Mouse (Mus musculus) CH12.LX (cell line): ENCODE measurements at regions not wholly inside any gene's neighbourhood (a gene's known extent, or its start where the extent isn't known, plus 50 kb on each side); places are given as distances from the start of the nearest gene placed in this dataset.

Experiments used
- DNase-seq: peaks from one replicate; pipeline ENCODE4 v3.0.0-alpha.2; 2013; ENCODE audit errors: extremely low read depth
- H3K27ac ChIP-seq: 2 replicates; pipeline ENCODE4 v1.5.1; 2012; ENCODE audit warnings: low read depth, mild to moderate bottlenecking, control low read depth, moderate library complexity; ENCODE audit not compliant: insufficient read depth
- H3K27me3 ChIP-seq: replicated peaks from 2 replicates; pipeline ENCODE3; 2012; ENCODE audit warnings: inconsistent platforms
- H3K36me3 ChIP-seq, 2 experiments: replicated peaks in 1 of 2; 2 replicates each; pipeline versions ENCODE3 to v1.6.1; 2012; ENCODE audit warnings: inconsistent platforms in 1 of 2, low read length in 1 of 2, mild to moderate bottlenecking in 1 of 2, mixed read lengths in 1 of 2, moderate library complexity in 1 of 2; ENCODE audit not compliant: control insufficient read depth in 1 of 2, insufficient read depth in 1 of 2
- H3K4me1 ChIP-seq, 2 experiments: 2 replicates each; pipeline ENCODE4 v1.6.1; 2012; ENCODE audit warnings: inconsistent platforms in 1 of 2, moderate library complexity in 1 of 2; ENCODE audit not compliant: insufficient read depth in 2 of 2, control insufficient read depth in 1 of 2
- H3K4me2 ChIP-seq: 2 replicates; pipeline ENCODE4 v1.6.1; 2012; ENCODE audit warnings: low read depth, mild to moderate bottlenecking, control low read depth; ENCODE audit not compliant: poor library complexity, insufficient read depth, severe bottlenecking
- H3K4me3 ChIP-seq, 3 experiments: fragments of 150-350 bp in 1 of 3; sonication (generic) in 1 of 3; replicated peaks in 1 of 3; 2 replicates each; pipeline versions ENCODE3 to v1.5.1; 2011 to 2012; ENCODE audit warnings: low read depth in 2 of 3, low read length in 2 of 3, mild to moderate bottlenecking in 2 of 3, moderate library complexity in 2 of 3, control low read depth in 1 of 3, improper control_type of control experiment in 1 of 3, inconsistent platforms in 1 of 3, mixed read lengths in 1 of 3; ENCODE audit not compliant: poor library complexity in 1 of 3
- H3K79me2 ChIP-seq: replicated peaks from 2 replicates; pipeline ENCODE4 v1.6.1; 2012; ENCODE audit warnings: mild to moderate bottlenecking, moderate library complexity; ENCODE audit not compliant: control insufficient read depth, poor library complexity, insufficient read depth, severe bottlenecking; ENCODE audit errors: extremely low read depth
- H3K9ac ChIP-seq: 2 replicates; pipeline ENCODE4 v1.6.1; 2012; ENCODE audit warnings: low read depth, mild to moderate bottlenecking, control low read depth, moderate library complexity; ENCODE audit not compliant: insufficient read depth
- H3K9me3 ChIP-seq: replicated peaks from 2 replicates; pipeline ENCODE3; 2012; ENCODE audit warnings: low read length, inconsistent platforms, mixed read lengths
- CHD1 ChIP-seq: IDR thresholded peaks from 2 replicates; pipeline ENCODE4 v1.6.1; 2012; ENCODE audit warnings: low read depth, low read length, improper control_type of control experiment, inconsistent platforms
- E2F4 ChIP-seq: IDR thresholded peaks from 2 replicates; pipeline ENCODE4 v1.6.1; 2011; ENCODE audit warnings: low read depth, low read length, improper control_type of control experiment; ENCODE audit not compliant: insufficient replicate concordance
- ELF1 ChIP-seq: IDR thresholded peaks from 2 replicates; pipeline ENCODE4 v1.6.1; 2014; ENCODE audit warnings: low read depth, mild to moderate bottlenecking, inconsistent platforms, low read length, improper control_type of control experiment
- EP300 ChIP-seq: IDR thresholded peaks from 2 replicates; pipeline ENCODE4 v1.6.1; 2011; ENCODE audit warnings: low read length, improper control_type of control experiment
- ETS1 ChIP-seq: conservative IDR thresholded peaks from 2 replicates; pipeline ENCODE4 v1.6.1; 2012; ENCODE audit warnings: low read depth, mild to moderate bottlenecking, inconsistent platforms, low read length, improper control_type of control experiment, moderate library complexity
- GABPA ChIP-seq: IDR thresholded peaks from 2 replicates; pipeline ENCODE4 v1.6.1; 2012; ENCODE audit warnings: low read depth, low read length, improper control_type of control experiment, inconsistent platforms; ENCODE audit not compliant: insufficient replicate concordance
- HCFC1 ChIP-seq: IDR thresholded peaks from 2 replicates; pipeline ENCODE4 v1.6.1; 2012; ENCODE audit warnings: low read depth, mild to moderate bottlenecking, inconsistent platforms, low read length, improper control_type of control experiment
- IRF4 ChIP-seq: IDR thresholded peaks from 2 replicates; pipeline ENCODE4 v1.6.1; 2014; ENCODE audit warnings: low read depth, mild to moderate bottlenecking, inconsistent platforms, low read length, improper control_type of control experiment
- JUN ChIP-seq: IDR thresholded peaks from 2 replicates; pipeline ENCODE4 v1.6.1; 2011; ENCODE audit warnings: low read depth, mild to moderate bottlenecking, low read length, improper control_type of control experiment, moderate library complexity; ENCODE audit not compliant: insufficient read depth
- JUND ChIP-seq: conservative IDR thresholded peaks from 2 replicates; pipeline ENCODE4 v1.6.1; 2011; ENCODE audit warnings: low read depth, low read length, improper control_type of control experiment
- MAFK ChIP-seq: IDR thresholded peaks from 2 replicates; pipeline ENCODE4 v1.6.1; 2011; ENCODE audit warnings: low read length, improper control_type of control experiment; ENCODE audit not compliant: insufficient replicate concordance
- MAZ ChIP-seq: IDR thresholded peaks from 2 replicates; pipeline ENCODE4 v1.6.1; 2012; ENCODE audit warnings: low read depth, mild to moderate bottlenecking, inconsistent platforms, low read length, improper control_type of control experiment, moderate library complexity
- MEF2A ChIP-seq: IDR thresholded peaks from 2 replicates; pipeline ENCODE4 v1.6.1; 2014; ENCODE audit warnings: low read depth, mild to moderate bottlenecking, inconsistent platforms, low read length, improper control_type of control experiment, borderline replicate concordance
- MYC ChIP-seq: IDR thresholded peaks from 2 replicates; pipeline ENCODE4 v1.6.1; 2011; ENCODE audit warnings: low read depth, mild to moderate bottlenecking, improper control_type of control experiment, low read length
- NRF1 ChIP-seq: IDR thresholded peaks from 2 replicates; pipeline ENCODE4 v1.6.1; 2014; ENCODE audit warnings: low read depth, mild to moderate bottlenecking, inconsistent platforms, low read length, improper control_type of control experiment, moderate library complexity
- RAD21 ChIP-seq: IDR thresholded peaks from 2 replicates; pipeline ENCODE4 v1.6.1; 2011; ENCODE audit warnings: low read depth, mild to moderate bottlenecking, low read length, improper control_type of control experiment, moderate library complexity
- SIN3A ChIP-seq: IDR thresholded peaks from 2 replicates; pipeline ENCODE4 v1.6.1; 2012; ENCODE audit warnings: low read length, improper control_type of control experiment, inconsistent platforms
- SMC3 ChIP-seq: IDR thresholded peaks from 2 replicates; pipeline ENCODE4 v1.6.1; 2011; ENCODE audit warnings: low read depth, low read length, improper control_type of control experiment
- UBTF ChIP-seq: IDR thresholded peaks from 2 replicates; pipeline ENCODE4 v1.6.1; 2012; ENCODE audit warnings: low read depth, mild to moderate bottlenecking, inconsistent platforms, low read length, improper control_type of control experiment, moderate library complexity
- USF1 ChIP-seq: IDR thresholded peaks from 2 replicates; pipeline ENCODE4 v1.6.1; 2014; ENCODE audit warnings: low read depth, mild to moderate bottlenecking, inconsistent platforms, low read length, improper control_type of control experiment
- ZC3H11A ChIP-seq: IDR thresholded peaks from 2 replicates; pipeline ENCODE4 v1.6.1; 2012; ENCODE audit warnings: low read depth, mild to moderate bottlenecking, inconsistent platforms, low read length, improper control_type of control experiment
- ZKSCAN1 ChIP-seq: IDR thresholded peaks from 2 replicates; pipeline ENCODE4 v1.6.1; 2012; ENCODE audit warnings: low read depth, inconsistent platforms, low read length, improper control_type of control experiment, borderline replicate concordance
- ZMIZ1 ChIP-seq: IDR thresholded peaks from 2 replicates; pipeline ENCODE4 v1.6.1; 2012; ENCODE audit warnings: low read depth, mild to moderate bottlenecking, inconsistent platforms, low read length, improper control_type of control experiment
- ZNF384 ChIP-seq: IDR thresholded peaks from 2 replicates; pipeline ENCODE4 v1.6.1; 2012; ENCODE audit warnings: low read depth, low read length, improper control_type of control experiment, inconsistent platforms
- dilution Hi-C: fragments of 300-500 bp; cut with MboI; formaldehyde crosslinking; loops from 2 replicates; pipeline ENCODE4 v1.14.3; 2020; ENCODE audit warnings: low sequenced_read_pairs; ENCODE audit not compliant: extremely low pct_unique_long_range_greater_than_20kb, extremely low pct_ligation_motif_present
- in situ Hi-C: fragments of 300-500 bp; cut with MboI; formaldehyde crosslinking; loops from 3 replicates; pipeline ENCODE4 v1.14.3; 2019; ENCODE audit warnings: low sequenced_read_pairs, low pct_ligation_motif_present, low pct_unique_long_range_greater_than_20kb, mixed read lengths

DNA sequence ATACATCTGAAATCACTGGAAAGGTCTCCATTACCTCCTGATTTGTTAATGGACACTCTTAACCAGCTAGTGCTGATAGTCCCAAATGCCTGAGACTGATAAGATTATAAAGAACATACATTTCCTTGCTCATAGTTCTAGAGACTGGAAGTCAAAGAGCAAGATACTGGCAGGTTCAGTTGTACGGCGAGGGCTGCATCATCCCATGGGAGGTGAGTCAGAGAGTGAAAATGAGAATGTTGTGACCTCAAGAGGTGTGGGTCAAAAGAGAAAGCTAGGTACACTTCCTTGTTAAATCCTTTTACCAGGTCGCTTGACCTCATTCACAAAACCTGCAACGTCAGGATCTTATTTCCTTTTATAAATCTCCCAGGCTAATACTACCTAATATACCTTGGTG lies 72.7 kb upstream of the Klf12 start:
- in situ Hi-C loops: no loop called here
- DNase-seq: peak; percentile 51
- Histone ChIP-seq H3K27ac (no peak overlapping the region), H3K27me3 (no peaks in the 10 kb centered on the region), H3K79me2 (no peaks in the 10 kb centered on the region), H3K4me2 (peak overlapping the region; percentile 78), H3K4me3 (no peak overlapping the region), H3K36me3 (no peaks in the 10 kb centered on the region), H3K9ac (no peak overlapping the region), H3K4me1 (peaks cover 3 to 9% of the 10 kb centered on the region in 2 experiments), H3K9me3 (no peaks in the 10 kb centered on the region)
- TF ChIP-seq EP300 (0 out of 2 replicates have a peak, but pooled peaks have one; percentile 9), ETS1 (0 out of 2 replicates have a peak, but pooled peaks have one; percentile 19), JUN (0 out of 2 replicates have a peak, but pooled peaks have one; percentile 2), ZMIZ1 (no peak), CHD1 (no peak), ZC3H11A (no peak)
- dilution Hi-C loops: no loop called here

DNA sequence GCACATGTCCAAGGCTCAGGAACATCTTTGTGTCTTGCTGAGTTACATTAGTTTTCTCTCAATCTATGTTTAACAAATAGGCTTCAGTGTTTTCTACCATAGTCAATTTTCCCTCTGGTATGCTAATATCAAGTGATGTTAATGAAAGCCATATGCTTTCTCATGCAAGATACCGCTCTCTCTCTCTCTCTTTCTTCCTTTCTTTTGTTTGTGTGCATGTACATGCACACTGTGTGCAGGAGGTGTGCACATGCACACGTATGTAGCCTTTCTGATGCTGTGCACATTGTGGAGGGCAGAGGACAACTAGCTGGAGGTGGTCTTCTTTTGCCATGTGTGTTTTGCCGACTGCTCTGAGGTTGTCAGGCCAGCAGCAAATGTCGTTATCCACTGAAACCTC lies 69.0 kb upstream of the Klf12 start:
- in situ Hi-C loops (no loop called here), dilution Hi-C loops (no loop called here)

DNA sequence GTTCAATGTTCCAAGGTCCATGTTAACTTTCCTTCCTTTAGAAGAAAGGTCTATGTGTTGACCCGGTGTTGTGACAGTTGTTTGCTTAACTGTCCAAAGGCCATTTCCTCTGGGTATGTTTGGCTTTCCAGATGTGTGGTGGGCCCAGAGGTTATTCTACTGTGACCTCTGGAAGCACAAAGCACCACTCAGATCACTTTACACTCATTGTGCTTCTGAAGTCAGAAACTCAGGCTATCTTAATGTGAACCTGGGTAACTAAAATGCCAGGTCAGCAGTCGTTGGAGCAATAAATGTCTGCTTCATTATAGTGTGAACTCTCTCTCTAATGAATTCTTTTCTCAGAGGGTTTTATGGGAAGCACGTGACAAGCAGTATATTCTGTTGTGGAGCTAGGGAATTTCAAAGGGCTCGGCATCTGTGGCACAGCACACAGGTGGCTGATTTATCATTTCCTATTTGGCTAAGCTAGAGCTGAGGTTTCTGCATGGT lies 68.5 kb upstream of the Klf12 start:
- H3K4me1 ChIP-seq: peaks cover 3 to 9% of the 10 kb centered on the region in 2 experiments
- no peaks in the 10 kb centered on the region for H3K27me3 ChIP-seq
- no peak for DNase-seq
- H3K36me3 ChIP-seq: no peaks in the 10 kb centered on the region
- TF ChIP-seq MAFK: 0 out of 2 replicates have a peak, but pooled peaks have one; percentile 47
- no peak for TF ChIP-seq NRF1
- TF ChIP-seq, all 38 proteins: peak for 1
- H3K79me2 ChIP-seq: no peaks in the 10 kb centered on the region
- H3K27ac ChIP-seq: no peak overlapping the region
- in situ Hi-C loops (no loop called here), dilution Hi-C loops (no loop called here)
- H3K9ac ChIP-seq: no peak overlapping the region
- no peak overlapping the region for H3K4me3 ChIP-seq
- no peak overlapping the region for H3K4me2 ChIP-seq
- H3K9me3 ChIP-seq: no peaks in the 10 kb centered on the region

More for the DNA sequence above, 69.0 kb upstream of the Klf12 start:
- H3K27me3 ChIP-seq: no peaks in the 10 kb centered on the region
- no peaks in the 10 kb centered on the region for H3K79me2 ChIP-seq
- DNase-seq: no peak
- no peak for TF ChIP-seq ELF1
- no peak for TF ChIP-seq MEF2A
- TF ChIP-seq USF1: no peak
- TF ChIP-seq SMC3: no peak
- no peak for TF ChIP-seq ZKSCAN1
- no peak for TF ChIP-seq MAZ
- no peak for TF ChIP-seq MYC
- no peak for TF ChIP-seq MAFK
- no peak for TF ChIP-seq E2F4
- TF ChIP-seq UBTF: no peak
- TF ChIP-seq IRF4: no peak
- no peak for TF ChIP-seq ZMIZ1
- TF ChIP-seq JUND: no peak
- TF ChIP-seq ZNF384: no peak
- TF ChIP-seq ZC3H11A: no peak
- TF ChIP-seq HCFC1: no peak
- no peak for TF ChIP-seq GABPA
- no peak for TF ChIP-seq RAD21
- no peak for TF ChIP-seq SIN3A
- no peak for TF ChIP-seq JUN
- no peak overlapping the region for H3K4me3 ChIP-seq
- no peak overlapping the region for H3K9ac ChIP-seq
- no peaks in the 10 kb centered on the region for H3K36me3 ChIP-seq
- no peak overlapping the region for H3K27ac ChIP-seq
- peaks cover 3 to 9% of the 10 kb centered on the region in 2 experiments for H3K4me1 ChIP-seq
- H3K4me2 ChIP-seq: no peak overlapping the region
- H3K9me3 ChIP-seq: no peaks in the 10 kb centered on the region
